Mouse (Mus musculus) embryonic facial prominence, embryonic 12.5 days (tissue): ENCODE measurements around the gene Entpd1. TPM values are rescaled to one million over a fixed set of nuclear protein-coding genes. Genes with fewer than 3 reads are reported as not detected.

ENCODE experiments used
- ATAC-seq: fragments of 200-750 bp; cut with Nextera tagmentation; 2 replicates; pipeline ENCODE4 v1.8.0; 2017; ENCODE audit not compliant: insufficient number of reproducible peaks, insufficient read depth, low FRiP score, low TSS enrichment
- H3K27ac ChIP-seq: fragments of 300-500 bp; sonication (generic); 2 replicates; pipeline ENCODE4 v1.5.1; 2016; ENCODE audit warnings: mild to moderate bottlenecking
- H3K27me3 ChIP-seq: fragments of 300-500 bp; sonication (generic); 2 replicates; pipeline ENCODE4 v1.6.1; 2016; ENCODE audit warnings: mild to moderate bottlenecking, moderate library complexity
- H3K36me3 ChIP-seq: fragments of 300-500 bp; sonication (generic); 2 replicates; pipeline ENCODE4 v1.6.1; 2016; ENCODE audit warnings: mild to moderate bottlenecking
- H3K4me1 ChIP-seq: fragments of 300-500 bp; sonication (generic); 2 replicates; pipeline ENCODE4 v1.6.1; 2016
- H3K4me2 ChIP-seq: fragments of 300-500 bp; sonication (generic); replicated peaks from 2 replicates; pipeline ENCODE4 v1.6.1; 2016; ENCODE audit warnings: mild to moderate bottlenecking, moderate library complexity
- H3K4me3 ChIP-seq: fragments of 300-500 bp; sonication (generic); 2 replicates; pipeline ENCODE4 v1.5.1; 2016; ENCODE audit warnings: mild to moderate bottlenecking
- H3K9ac ChIP-seq: fragments of 300-500 bp; sonication (generic); 2 replicates; pipeline ENCODE4 v1.6.1; 2016; ENCODE audit warnings: mild to moderate bottlenecking, moderate library complexity
- H3K9me3 ChIP-seq: fragments of 300-500 bp; sonication (generic); 2 replicates; pipeline ENCODE4 v1.6.1; 2016; ENCODE audit warnings: mild to moderate bottlenecking, moderate library complexity
- WGBS: fragments of 180-500 bp; shearing (Covaris S2); methylation state at CpG from one replicate; pipeline ENCODE4 v1.1.7; 2016; 5-methylcytosine and 5-hydroxymethylcytosine counted together
- polyA plus RNA-seq: library from polyadenylated mRNA; unstranded; fragments of >200 nt; fragmentation: Nextera tagmentation; extraction: Ambion mirVana; gene quantifications from 2 replicates; pipeline ENCODE4 v1.2.1, GENCODE M21; 2016

Gene Entpd1
- polyA plus RNA-seq, 1 experiment from 2014 or later, result 7.4 TPM

DNA sequence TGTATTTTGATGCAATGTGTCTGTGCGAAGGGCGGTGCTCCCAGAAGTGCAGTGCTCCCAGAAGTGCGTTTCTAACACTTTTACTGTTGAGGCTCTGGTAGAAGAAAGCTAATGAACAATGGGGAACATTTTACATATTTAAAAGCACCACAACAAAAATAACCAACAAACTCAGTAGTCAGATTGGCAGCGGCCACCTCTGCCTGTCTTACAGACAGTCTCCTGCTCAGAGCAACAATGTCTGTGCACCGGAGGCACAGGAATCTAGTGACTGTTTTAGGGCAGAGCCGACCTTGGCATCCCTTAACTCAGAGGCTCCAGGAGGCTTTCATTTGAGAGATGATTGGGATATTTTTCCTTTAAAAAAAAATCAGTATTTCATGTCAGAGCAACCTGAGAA, 65.9 kb downstream of the Entpd1 start:
- no peaks in the 10 kb centered on the region for H3K9me3 ChIP-seq
- H3K4me3 ChIP-seq, result no peak overlapping the region
- no peaks in the 10 kb centered on the region for H3K27me3 ChIP-seq
- ATAC-seq, result no peak
- H3K4me2 ChIP-seq, result no peak overlapping the region
- H3K36me3 ChIP-seq, result no peaks in the 10 kb centered on the region
- WGBS, result 80% methylated on average over 6 of the region's 6 CpGs
- no peaks in the 10 kb centered on the region for H3K4me1 ChIP-seq
- no peak overlapping the region for H3K27ac ChIP-seq
- H3K9ac ChIP-seq, result no peak overlapping the region

DNA sequence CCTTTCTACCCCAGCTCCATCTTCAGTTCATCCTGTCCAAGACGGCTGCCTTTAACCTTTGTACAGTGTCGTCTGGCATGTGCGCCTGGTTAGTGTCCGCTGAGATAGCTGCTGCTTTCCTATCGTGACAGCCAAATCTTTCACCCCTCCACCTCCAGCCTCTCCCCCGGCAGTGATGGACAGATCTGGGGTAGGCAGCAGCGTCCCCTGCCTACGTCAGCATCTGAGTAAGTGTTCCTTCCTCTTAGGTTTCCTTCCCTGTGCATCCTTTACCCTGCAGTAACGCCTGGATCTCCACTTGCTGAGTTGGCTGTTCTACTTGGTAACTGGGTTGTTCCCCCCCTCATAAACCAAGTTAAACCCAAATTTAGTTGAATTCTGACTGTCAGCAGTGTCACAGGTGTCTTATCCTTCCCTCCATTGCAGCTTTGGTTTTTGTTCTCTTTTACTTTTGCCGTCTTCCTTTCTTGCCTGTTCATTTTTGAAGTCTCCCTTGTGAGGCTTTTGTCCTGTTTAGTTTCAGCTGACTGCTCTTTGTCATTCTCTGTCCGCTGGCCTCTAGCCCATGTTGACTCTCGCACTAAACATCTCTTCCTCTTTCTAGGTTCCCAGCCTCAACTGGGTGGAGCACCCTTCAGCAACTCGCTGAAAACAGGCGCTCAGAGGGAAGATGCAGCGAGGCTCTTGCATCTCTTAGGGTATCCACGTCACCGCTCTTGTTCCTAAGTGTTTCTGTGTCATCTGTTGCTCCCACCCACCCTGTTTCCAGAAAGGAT, 66.6 kb downstream of the Entpd1 start:
- H3K36me3 ChIP-seq, result no peaks in the 10 kb centered on the region
- H3K27ac ChIP-seq, result no peak overlapping the region
- 62% methylated on average over 17 of the region's 17 CpGs for WGBS
- no peak overlapping the region for H3K4me3 ChIP-seq
- no peak overlapping the region for H3K9ac ChIP-seq
- ATAC-seq, result no peak
- no peaks in the 10 kb centered on the region for H3K9me3 ChIP-seq
- no peaks in the 10 kb centered on the region for H3K4me1 ChIP-seq
- no peaks in the 10 kb centered on the region for H3K27me3 ChIP-seq
- no peak overlapping the region for H3K4me2 ChIP-seq

DNA sequence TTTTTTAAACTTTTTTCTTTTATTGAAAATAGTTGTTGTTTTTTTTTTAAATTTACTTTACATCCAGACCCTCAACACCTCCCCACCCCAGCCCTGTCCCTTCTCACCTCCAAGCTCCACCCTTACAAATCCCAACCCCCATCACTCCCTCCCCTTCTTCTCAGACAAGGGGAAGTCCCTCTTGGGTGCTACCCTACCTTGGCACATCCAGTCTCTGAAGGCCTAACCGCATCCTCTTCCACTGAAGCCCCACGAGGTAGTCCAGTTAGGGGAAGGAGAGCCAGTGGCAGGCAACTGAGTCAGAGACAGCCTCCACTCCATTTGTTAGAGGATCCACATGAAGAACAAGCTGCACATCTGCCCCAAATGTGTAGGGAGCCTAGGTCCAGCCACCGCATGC, 67.5 kb downstream of the Entpd1 start:
- whole genome bisulfite sequencing, result 94% methylated on average over 3 of the region's 3 CpGs
- Histone ChIP-seq H3K4me3 (no peak overlapping the region), H3K27ac (no peak overlapping the region), H3K4me1 (no peaks in the 10 kb centered on the region), H3K9me3 (no peaks in the 10 kb centered on the region), H3K27me3 (no peaks in the 10 kb centered on the region), H3K36me3 (no peaks in the 10 kb centered on the region), H3K4me2 (no peak overlapping the region), H3K9ac (no peak overlapping the region)
- no peak for ATAC-seq

DNA sequence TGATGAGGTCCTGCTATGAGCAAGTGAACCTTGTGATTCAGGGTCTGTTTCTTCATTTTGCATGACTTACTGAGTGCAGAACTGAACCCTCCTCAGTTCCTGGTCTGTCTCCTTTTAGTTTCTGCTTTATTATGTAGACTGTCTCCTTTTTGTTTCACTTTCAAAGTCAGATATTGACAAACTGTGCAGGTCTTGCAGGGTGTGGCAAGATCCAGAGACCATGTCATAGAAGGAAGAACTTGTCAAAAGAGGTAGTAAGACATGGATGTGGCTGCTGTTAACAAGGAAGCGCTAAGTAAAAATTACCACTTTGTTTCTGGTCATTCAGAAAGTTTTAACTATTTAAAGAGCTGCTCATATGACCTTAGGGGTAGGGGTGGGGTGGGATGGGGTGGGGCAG, 72.0 kb downstream of the Entpd1 start:
- H3K27ac ChIP-seq, result no peak overlapping the region

DNA sequence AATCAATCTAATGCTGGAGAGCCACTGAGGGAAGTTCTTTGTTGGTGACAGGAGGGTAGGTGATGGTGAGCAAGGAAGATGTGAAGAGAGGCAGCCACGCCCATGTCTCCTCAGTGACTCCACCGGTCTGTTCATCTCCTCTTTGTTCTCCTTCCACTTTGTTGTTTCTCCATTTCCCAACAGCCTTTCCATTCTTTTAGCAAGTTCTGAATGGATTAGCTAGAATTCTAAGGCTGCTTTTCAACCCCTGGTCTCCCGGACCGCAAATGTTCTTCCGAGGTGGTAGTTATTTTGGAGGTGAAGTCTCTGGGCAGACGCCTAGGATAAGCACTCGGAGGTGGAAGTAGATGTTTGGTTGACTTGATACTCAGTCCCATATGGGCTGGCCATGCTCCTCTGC, 72.4 kb downstream of the Entpd1 start:
- Histone ChIP-seq H3K27me3 (no peaks in the 10 kb centered on the region), H3K27ac (no peak overlapping the region), H3K4me3 (no peak overlapping the region), H3K9me3 (no peaks in the 10 kb centered on the region), H3K4me1 (no peaks in the 10 kb centered on the region), H3K9ac (no peak overlapping the region), H3K36me3 (no peaks in the 10 kb centered on the region), H3K4me2 (no peak overlapping the region)
- WGBS, result 90% methylated on average over 7 of the region's 7 CpGs
- ATAC-seq, result no peak

More for the DNA sequence above, 72.0 kb downstream of the Entpd1 start:
- H3K9ac ChIP-seq, result no peak overlapping the region
- H3K4me2 ChIP-seq, result no peak overlapping the region
- no peaks in the 10 kb centered on the region for H3K4me1 ChIP-seq
- H3K9me3 ChIP-seq, result no peaks in the 10 kb centered on the region
- no peak overlapping the region for H3K4me3 ChIP-seq
- 85% methylated on average over 1 of the region's 1 CpGs for WGBS
- ATAC-seq, result no peak
- no peaks in the 10 kb centered on the region for H3K27me3 ChIP-seq
- no peaks in the 10 kb centered on the region for H3K36me3 ChIP-seq

DNA sequence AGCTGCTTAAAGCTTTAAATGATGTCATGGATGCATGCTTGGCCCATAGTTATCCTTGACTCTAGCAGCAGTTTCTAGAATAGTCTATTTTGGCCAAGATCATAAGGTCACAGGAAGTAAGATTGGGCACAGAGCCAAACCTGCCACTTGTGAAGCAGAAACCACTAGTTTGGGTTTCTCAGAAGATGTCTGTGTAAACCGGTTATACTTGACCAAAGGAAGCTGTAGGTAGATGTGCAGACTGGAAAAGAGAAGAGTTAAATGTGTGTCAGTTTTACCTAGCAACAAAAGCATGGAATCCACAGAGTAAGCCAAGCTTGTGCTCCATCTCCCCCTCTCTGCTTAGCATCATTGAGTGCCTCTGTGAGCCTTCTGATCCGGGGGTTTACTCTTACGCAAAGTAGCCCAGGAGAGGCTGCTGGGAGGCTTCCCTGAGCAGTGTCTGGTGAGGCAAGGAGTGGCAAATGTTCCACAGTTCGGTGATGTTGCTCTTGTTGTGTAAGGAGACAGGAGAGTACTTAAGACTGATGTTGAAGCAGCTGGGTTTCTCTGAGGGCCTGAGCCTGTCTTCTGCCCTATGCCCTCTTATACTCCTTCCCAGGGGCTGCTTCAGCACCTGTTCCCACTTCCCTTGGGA, 75.2 kb downstream of the Entpd1 start:
- Histone ChIP-seq H3K36me3 (no peaks in the 10 kb centered on the region), H3K4me1 (no peaks in the 10 kb centered on the region), H3K9ac (no peak overlapping the region), H3K4me3 (no peak overlapping the region), H3K27me3 (no peaks in the 10 kb centered on the region), H3K4me2 (no peak overlapping the region), H3K9me3 (no peaks in the 10 kb centered on the region), H3K27ac (no peak overlapping the region)
- 80% methylated on average over 4 of the region's 4 CpGs for WGBS
- ATAC-seq, result no peak

DNA sequence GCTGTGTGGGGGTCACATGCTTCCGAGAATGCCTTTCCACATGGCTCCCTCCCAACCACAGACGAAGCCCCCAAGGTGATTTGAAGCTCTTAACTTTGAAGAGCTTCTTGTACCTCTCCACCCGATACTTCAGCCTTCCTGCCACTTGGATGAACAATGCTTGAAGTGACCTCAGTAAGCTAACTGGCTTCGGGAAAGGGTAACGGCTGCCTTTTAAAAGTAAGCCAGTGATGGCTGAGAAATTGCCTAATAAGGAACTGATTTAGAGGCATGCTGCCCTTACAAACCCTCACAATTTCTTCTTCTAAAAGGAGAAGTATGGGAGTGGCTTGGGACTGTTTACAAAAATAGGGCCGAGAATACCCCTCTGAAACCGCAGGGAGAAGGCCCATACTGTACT, 81.0 kb downstream of the Entpd1 start:
- H3K4me1 ChIP-seq, result no peaks in the 10 kb centered on the region
- no peaks in the 10 kb centered on the region for H3K27me3 ChIP-seq
- no peaks in the 10 kb centered on the region for H3K36me3 ChIP-seq
- H3K4me3 ChIP-seq, result no peak overlapping the region
- no peaks in the 10 kb centered on the region for H3K9me3 ChIP-seq
- no peak overlapping the region for H3K4me2 ChIP-seq
- WGBS, result 77% methylated on average over 7 of the region's 7 CpGs
- ATAC-seq, result no peak
- H3K27ac ChIP-seq, result no peak overlapping the region
- H3K9ac ChIP-seq, result no peak overlapping the region

DNA sequence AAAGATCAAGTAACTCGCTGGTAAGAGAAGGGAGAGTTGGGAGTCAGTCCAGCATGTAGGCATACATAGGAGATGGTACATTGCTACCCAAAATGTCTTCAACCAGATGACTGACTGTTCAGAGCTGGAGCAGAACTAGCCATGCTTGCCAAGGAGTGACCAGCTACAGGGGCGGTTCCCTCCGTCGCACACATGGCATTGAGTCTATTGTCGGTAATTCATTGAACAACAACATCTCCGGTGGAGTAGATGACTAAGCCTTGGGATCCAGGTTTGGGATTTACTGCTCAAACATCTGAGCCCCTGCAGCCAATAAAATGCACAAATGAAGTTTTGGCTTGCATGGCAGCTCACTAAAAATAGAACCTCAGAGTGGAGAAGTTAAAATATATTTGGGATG, 84.0 kb downstream of the Entpd1 start:
- H3K27ac ChIP-seq, result no peak overlapping the region
- WGBS, result 91% methylated on average over 6 of the region's 6 CpGs
- H3K9ac ChIP-seq, result no peak overlapping the region
- no peak for ATAC-seq
- H3K4me1 ChIP-seq, result no peaks in the 10 kb centered on the region
- H3K27me3 ChIP-seq, result no peaks in the 10 kb centered on the region
- no peaks in the 10 kb centered on the region for H3K36me3 ChIP-seq
- no peak overlapping the region for H3K4me3 ChIP-seq
- H3K4me2 ChIP-seq, result no peak overlapping the region
- no peaks in the 10 kb centered on the region for H3K9me3 ChIP-seq

DNA sequence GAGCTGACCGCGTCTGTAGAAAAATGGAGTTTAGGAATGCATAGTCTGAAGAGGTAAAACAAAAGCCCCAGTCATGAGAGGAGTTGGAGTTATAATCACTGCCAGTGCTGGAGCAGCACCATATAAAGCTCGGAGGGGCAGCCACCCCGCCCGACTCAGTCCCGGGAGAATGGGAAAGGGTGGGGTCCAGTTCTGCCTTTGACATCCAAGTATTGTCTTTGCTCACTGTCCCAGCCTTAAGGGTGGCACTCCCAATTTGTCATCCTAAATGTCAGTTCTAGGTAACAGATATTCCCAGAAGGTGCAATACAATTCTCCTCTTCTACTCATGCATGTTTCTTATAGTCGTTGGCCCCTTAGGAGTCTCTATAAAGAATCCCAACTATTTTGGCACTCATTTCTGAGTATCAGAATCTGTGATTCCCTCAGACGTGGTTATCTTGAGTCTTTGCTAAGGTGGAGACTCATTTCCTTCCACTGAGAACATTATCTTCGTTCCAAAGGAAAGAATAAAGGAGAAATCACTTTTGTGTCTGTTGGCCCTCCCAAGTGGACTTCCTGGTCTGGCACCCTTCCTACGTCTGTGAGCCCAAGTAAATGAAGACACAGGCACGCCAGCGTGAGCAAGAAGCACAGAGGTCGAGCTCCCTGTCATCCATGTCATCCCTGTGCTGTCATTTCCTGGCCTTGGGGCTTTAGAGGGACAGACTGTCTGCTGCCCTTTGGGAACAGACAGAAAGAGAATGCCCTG, 86.1 kb downstream of the Entpd1 start:
- Histone ChIP-seq H3K4me2 (no peak overlapping the region), H3K27me3 (no peaks in the 10 kb centered on the region), H3K27ac (no peak overlapping the region), H3K4me3 (no peak overlapping the region), H3K9me3 (no peaks in the 10 kb centered on the region), H3K9ac (no peak overlapping the region), H3K4me1 (no peaks in the 10 kb centered on the region), H3K36me3 (no peaks in the 10 kb centered on the region)
- 63% methylated on average over 13 of the region's 13 CpGs for WGBS
- ATAC-seq, result no peak

DNA sequence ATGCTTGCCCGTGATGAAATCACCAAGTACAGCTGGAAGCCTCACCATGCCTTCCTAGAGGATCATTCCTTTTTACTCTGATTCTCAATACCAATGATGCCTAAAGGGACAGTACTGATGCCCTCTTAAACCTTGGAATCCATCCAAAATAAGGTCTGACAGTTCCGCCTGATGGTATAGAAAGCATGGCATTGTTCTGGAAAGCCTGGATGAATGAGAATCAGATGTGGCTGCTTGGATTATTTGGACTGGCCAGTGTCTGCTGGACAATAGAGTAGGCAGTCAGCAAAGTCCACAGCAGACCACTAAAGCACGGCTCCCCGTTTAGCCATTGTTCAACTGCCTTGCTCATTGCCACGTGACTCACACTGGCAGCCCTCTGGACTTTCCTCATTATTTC, 87.7 kb downstream of the Entpd1 start:
- H3K4me1 ChIP-seq, result no peaks in the 10 kb centered on the region
- H3K27ac ChIP-seq, result no peak overlapping the region
- no peak for ATAC-seq
- WGBS, result 73% methylated on average over 5 of the region's 5 CpGs
- no peak overlapping the region for H3K4me3 ChIP-seq
- no peaks in the 10 kb centered on the region for H3K36me3 ChIP-seq
- no peaks in the 10 kb centered on the region for H3K27me3 ChIP-seq
- no peaks in the 10 kb centered on the region for H3K9me3 ChIP-seq
- no peak overlapping the region for H3K9ac ChIP-seq
- no peak overlapping the region for H3K4me2 ChIP-seq

DNA sequence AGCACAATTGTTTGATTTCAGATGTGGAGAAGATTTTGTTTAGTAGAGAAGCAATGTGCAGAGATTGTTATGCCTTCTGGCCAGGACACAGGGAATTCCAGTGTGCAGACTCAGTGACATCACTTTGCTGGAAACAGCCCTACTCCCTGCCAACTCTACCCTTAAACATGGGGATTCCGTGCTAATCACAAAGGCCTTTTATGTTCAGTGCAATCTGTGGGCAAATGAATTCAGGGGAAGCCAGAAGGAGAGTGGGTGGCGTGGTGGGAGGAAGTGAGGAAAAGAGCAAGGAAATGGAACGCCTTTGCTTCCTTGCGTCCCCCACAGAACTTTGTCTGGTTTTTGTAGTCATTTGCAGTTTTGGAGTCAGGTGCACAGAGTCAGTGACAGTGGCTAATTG, 90.2 kb downstream of the Entpd1 start:
- Histone ChIP-seq H3K4me3 (no peak overlapping the region), H3K9me3 (no peaks in the 10 kb centered on the region), H3K4me2 (no peak overlapping the region), H3K27me3 (no peaks in the 10 kb centered on the region), H3K4me1 (no peaks in the 10 kb centered on the region), H3K9ac (no peak overlapping the region), H3K36me3 (no peaks in the 10 kb centered on the region), H3K27ac (no peak overlapping the region)
- no peak for ATAC-seq
- WGBS, result 55% methylated on average over 4 of the region's 4 CpGs
